Mouse (Mus musculus) right cerebral cortex, postnatal 25 days (tissue): ENCODE data around the gene Rflnb.

Experiments
- DNase-seq: peaks from one replicate; pipeline ENCODE4 v3.0.0; 2022

The Rflnb gene

GRCm38 (mm10) chr11:76027139-76028071 lies at the start of gene Rflnb:
Rflnb (minus strand) TSS chr11:76027782.
- DNase-seq, result peak; percentile 67

GRCm38 (mm10) chr11:76077341-76077740 lies 49.8 kb upstream of the Rflnb start:
- no peak for DNase-seq

- no peak for DNase-seq
These were observed 46.9 kb upstream of the Rflnb start for GRCm38 (mm10) chr11:76074296-76075093.

GRCm38 (mm10) chr11:76069816-76070215 lies 42.2 kb upstream of the Rflnb start:
- no peak for DNase-seq

- DNase-seq, result no peak
These were observed 39.1 kb upstream of the Rflnb start for GRCm38 (mm10) chr11:76066563-76067156.

- DNase-seq, result no peak
These were observed 38.0 kb upstream of the Rflnb start for GRCm38 (mm10) chr11:76065521-76066095.

- no peak for DNase-seq
These were observed 36.8 kb upstream of the Rflnb start for GRCm38 (mm10) chr11:76064411-76064810.

GRCm38 (mm10) chr11:76060906-76061305 lies 33.3 kb upstream of the Rflnb start:
- DNase-seq, result no peak

- DNase-seq, result no peak
These were observed 32.4 kb upstream of the Rflnb start for GRCm38 (mm10) chr11:76059971-76060370.

- no peak for DNase-seq
These were observed 28.9 kb upstream of the Rflnb start for GRCm38 (mm10) chr11:76056487-76056886.

GRCm38 (mm10) chr11:76052496-76052895 lies 24.9 kb upstream of the Rflnb start:
- no peak for DNase-seq

GRCm38 (mm10) chr11:76050967-76051512 lies 23.5 kb upstream of the Rflnb start:
- DNase-seq, result no peak

GRCm38 (mm10) chr11:76050509-76050908 lies 22.9 kb upstream of the Rflnb start:
- DNase-seq, result no peak

- no peak for DNase-seq
These were observed 17.8 kb upstream of the Rflnb start for GRCm38 (mm10) chr11:76045367-76045766.

- no peak for DNase-seq
These were observed 16.9 kb upstream of the Rflnb start for GRCm38 (mm10) chr11:76044468-76044867.

GRCm38 (mm10) chr11:76042882-76043281 lies 15.3 kb upstream of the Rflnb start:
- peak; percentile 65 for DNase-seq

- no peak for DNase-seq
These were observed 14.6 kb upstream of the Rflnb start for GRCm38 (mm10) chr11:76042041-76042638.

GRCm38 (mm10) chr11:76040761-76041376 lies 13.3 kb upstream of the Rflnb start:
- no peak for DNase-seq

- DNase-seq, result no peak
These were observed 12.5 kb upstream of the Rflnb start for GRCm38 (mm10) chr11:76040106-76040505.

- no peak for DNase-seq
These were observed 11.9 kb upstream of the Rflnb start for GRCm38 (mm10) chr11:76039271-76040053.
